Mouse (Mus musculus): ENCODE data around the gene Neurl4. TPM values are rescaled to one million over a fixed set of nuclear protein-coding genes. Genes with fewer than 3 reads are reported as not detected.

The Neurl4 gene
- polyA plus RNA-seq, 1 experiment = 119 TPM

DNA sequence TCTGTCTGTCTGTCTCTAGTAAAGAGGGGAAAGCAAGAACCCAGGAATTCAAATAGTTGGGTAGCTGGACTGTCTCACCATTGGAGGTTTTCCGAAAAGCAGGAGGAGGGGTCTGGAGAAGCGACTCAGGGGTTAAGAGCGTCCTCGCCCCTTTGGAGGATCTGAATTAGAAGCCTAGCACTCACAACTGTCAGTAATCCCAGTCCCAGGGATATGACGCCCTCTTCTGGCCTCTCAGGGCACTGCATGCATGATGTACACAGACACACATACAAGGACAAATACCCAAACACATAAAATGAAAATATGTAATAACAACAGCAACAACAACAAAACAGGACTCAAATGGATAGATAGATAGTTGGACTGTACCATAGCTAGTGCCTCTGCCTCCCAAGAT, 59.7 kb downstream of the Neurl4 start:
- Histone ChIP-seq H3K4me3 (replicated peaks; ENCODE audit: insufficient read depth, low read depth, low read length) (no peak overlapping the region), H3K27ac (ENCODE audit: insufficient read depth, low read length) (no peak overlapping the region), H3K4me1 (ENCODE audit: control insufficient read depth, insufficient read depth, low read length) (no peaks in the 10 kb centered on the region), H3K27me3 (ENCODE audit: control insufficient read depth, insufficient read depth, low read length) (peaks cover 3% of the 10 kb centered on the region; the same call in 1 of the 2 replicates)
- DNase-seq = no peak
- WGBS = 20% methylated on average over 5 of the region's 5 CpGs
- TF ChIP-seq CTCF (IDR thresholded peaks at IDR 0.05; ENCODE audit: borderline replicate concordance, insufficient read depth, low read depth, low read length) (0 out of 2 replicates have a peak, but pooled peaks have one; percentile 2), POLR2A (IDR thresholded peaks at IDR 0.05; ENCODE audit: borderline replicate concordance, insufficient read depth, low read length) (no peak)

DNA sequence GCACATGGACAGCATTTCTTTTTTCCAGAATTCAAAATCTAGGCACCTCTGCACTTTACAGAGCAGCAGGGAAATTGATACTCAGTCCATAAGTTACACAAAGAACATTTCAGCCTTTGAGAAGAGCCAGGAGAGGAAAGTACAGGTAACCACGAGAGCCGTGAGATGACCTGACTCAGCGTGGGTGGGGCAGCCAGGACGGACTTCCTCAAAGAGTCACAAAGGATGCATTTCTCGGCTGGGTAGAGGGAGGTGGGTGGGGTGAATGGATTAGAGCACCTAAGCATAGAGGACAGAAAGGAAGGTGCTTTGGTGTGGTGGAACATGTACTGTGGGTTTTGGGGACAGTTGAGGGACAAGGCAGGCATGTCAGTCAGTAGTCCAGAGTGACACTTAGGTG, 61.0 kb downstream of the Neurl4 start:
- Histone ChIP-seq H3K4me3 (replicated peaks; ENCODE audit: insufficient read depth, low read depth, low read length) (no peak overlapping the region), H3K27me3 (ENCODE audit: control insufficient read depth, insufficient read depth, low read length) (peaks cover 5% of the 10 kb centered on the region; the same call in 1 of the 2 replicates), H3K4me1 (ENCODE audit: control insufficient read depth, insufficient read depth, low read length) (no peaks in the 10 kb centered on the region), H3K27ac (ENCODE audit: insufficient read depth, low read length) (no peak overlapping the region)
- DNase-seq = no peak
- WGBS = 55% methylated on average over 5 of the region's 5 CpGs
- TF ChIP-seq POLR2A (IDR thresholded peaks at IDR 0.05; ENCODE audit: borderline replicate concordance, insufficient read depth, low read length) (no peak), CTCF (IDR thresholded peaks at IDR 0.05; ENCODE audit: borderline replicate concordance, insufficient read depth, low read depth, low read length) (no peak)

Other genes with a start within 250 kb of the Neurl4 start
- not detected in 2 replicates for gene Sox15, start 245.8 kb upstream of the Neurl4 start, polyA plus RNA-seq (2012; rRNA removed)
- gene Mpdu1, start 238.4 kb upstream of the Neurl4 start, polyA plus RNA-seq (2012; rRNA removed) = 115 and 120 TPM in 2 replicates
- 3.7 and 4.5 TPM in 2 replicates for gene Cd68, start 234.9 kb upstream of the Neurl4 start, polyA plus RNA-seq (2012; rRNA removed)
- gene Eif4a1, start 228.6 kb upstream of the Neurl4 start, polyA plus RNA-seq (2012; rRNA removed) = 316 and 321 TPM in 2 replicates
- 110 and 152 TPM in 2 replicates for gene Senp3, start 219.0 kb upstream of the Neurl4 start, polyA plus RNA-seq (2012; rRNA removed)
- 4.8 and 4.9 TPM in 2 replicates for gene Tnfsf13, start 215.3 kb upstream of the Neurl4 start, polyA plus RNA-seq (2012; rRNA removed)
- 31.2 and 35.3 TPM in 2 replicates for gene Tnfsf12, start 205.2 kb upstream of the Neurl4 start, polyA plus RNA-seq (2012; rRNA removed)
- 3.3 and 4.2 TPM in 2 replicates for gene Tnfsfm13, start 205.0 kb upstream of the Neurl4 start, polyA plus RNA-seq (2012; rRNA removed)
- gene Polr2a, start 142.4 kb upstream of the Neurl4 start, polyA plus RNA-seq (2012; rRNA removed) = 35.3 and 42.3 TPM in 2 replicates
- gene Slc35g3, start 139.1 kb upstream of the Neurl4 start, polyA plus RNA-seq (2012; rRNA removed) = not detected in 2 replicates
- 69.8 and 71.1 TPM in 2 replicates for gene Zbtb4, start 135.2 kb upstream of the Neurl4 start, polyA plus RNA-seq (2012; rRNA removed)
- gene Chrnb1, start 105.1 kb upstream of the Neurl4 start, polyA plus RNA-seq (2012; rRNA removed) = 1.6 and 2.9 TPM in 2 replicates
- 47.0 and 49.4 TPM in 2 replicates for gene Fgf11, start 99.2 kb upstream of the Neurl4 start, polyA plus RNA-seq (2012; rRNA removed)
- 0.28 and 0.36 TPM in 2 replicates for gene Tmem102, start 95.4 kb upstream of the Neurl4 start, polyA plus RNA-seq (2012; rRNA removed)
- not detected in 2 replicates for gene Gm39566, start 85.8 kb upstream of the Neurl4 start, polyA plus RNA-seq (2012; rRNA removed)
- not detected in 2 replicates for gene Spem2, start 82.6 kb upstream of the Neurl4 start, polyA plus RNA-seq (2012; rRNA removed)
- 1.4 TPM in 2 replicates for gene Spem1, start 78.9 kb upstream of the Neurl4 start, polyA plus RNA-seq (2012; rRNA removed)
- gene Nlgn2, start 63.3 kb upstream of the Neurl4 start, polyA plus RNA-seq (2012; rRNA removed) = 116 and 122 TPM in 2 replicates
- 200 and 210 TPM in 2 replicates for gene Tmem256, start 62.6 kb upstream of the Neurl4 start, polyA plus RNA-seq (2012; rRNA removed)
- 34.2 and 36.9 TPM in 2 replicates for gene Plscr3, start 54.7 kb upstream of the Neurl4 start, polyA plus RNA-seq (2012; rRNA removed)
- 0.21 and 0.39 TPM in 2 replicates for gene Tnk1, start 42.3 kb upstream of the Neurl4 start, polyA plus RNA-seq (2012; rRNA removed)
- not detected in 2 replicates for gene Tmem95, start 23.1 kb upstream of the Neurl4 start, polyA plus RNA-seq (2012; rRNA removed)
- gene Kctd11, start 19.7 kb upstream of the Neurl4 start, polyA plus RNA-seq (2012; rRNA removed) = 1.9 and 2.2 TPM in 2 replicates
- 0.18 and 0.24 TPM in 2 replicates for gene Acap1, start 5.5 kb upstream of the Neurl4 start, polyA plus RNA-seq (2012; rRNA removed)
- 0.36 and 0.43 TPM in 2 replicates for gene 2810408A11Rik, start 85 bp upstream of the Neurl4 start, polyA plus RNA-seq (2012; rRNA removed)
- 78.9 and 87.5 TPM in 2 replicates for gene Gps2, start 12.8 kb downstream of the Neurl4 start, polyA plus RNA-seq (2012; rRNA removed)
- gene Eif5a, start 20.9 kb downstream of the Neurl4 start, polyA plus RNA-seq (2012; rRNA removed) = 514 and 533 TPM in 2 replicates
- 16.5 and 16.8 TPM in 2 replicates for gene Ybx2, start 34.7 kb downstream of the Neurl4 start, polyA plus RNA-seq (2012; rRNA removed)
- gene Slc2a4, start 47.1 kb downstream of the Neurl4 start, polyA plus RNA-seq (2012; rRNA removed) = 5.9 and 7.2 TPM in 2 replicates
- gene Cldn7, start 63.7 kb downstream of the Neurl4 start, polyA plus RNA-seq (2012; rRNA removed) = 0.33 TPM in 1 of 2 replicates, not detected in the other
- 93.9 and 108 TPM in 2 replicates for gene Ctdnep1, start 80.1 kb downstream of the Neurl4 start, polyA plus RNA-seq (2012; rRNA removed)
- 106 and 109 TPM in 2 replicates for gene Elp5, start 81.4 kb downstream of the Neurl4 start, polyA plus RNA-seq (2012; rRNA removed)
- gene Gabarap, start 90.1 kb downstream of the Neurl4 start, polyA plus RNA-seq (2012; rRNA removed) = 344 and 366 TPM in 2 replicates
- gene Phf23, start 94.7 kb downstream of the Neurl4 start, polyA plus RNA-seq (2012; rRNA removed) = 41.8 and 44.4 TPM in 2 replicates
- gene Dvl2, start 99.5 kb downstream of the Neurl4 start, polyA plus RNA-seq (2012; rRNA removed) = 27.2 and 28.9 TPM in 2 replicates
- 104 and 112 TPM in 2 replicates for gene Acadvl, start 114.3 kb downstream of the Neurl4 start, polyA plus RNA-seq (2012; rRNA removed)
- gene Dlg4, start 115.9 kb downstream of the Neurl4 start, polyA plus RNA-seq (2012; rRNA removed) = 352 and 374 TPM in 2 replicates
- gene Asgr1, start 153.0 kb downstream of the Neurl4 start, polyA plus RNA-seq (2012; rRNA removed) = 13.8 and 17.1 TPM in 2 replicates
- gene Asgr2, start 191.6 kb downstream of the Neurl4 start, polyA plus RNA-seq (2012; rRNA removed) = 0.11 and 0.17 TPM in 2 replicates
- gene Mgl2, start 229.3 kb downstream of the Neurl4 start, polyA plus RNA-seq (2012; rRNA removed) = 2.4 and 2.5 TPM in 2 replicates

Measured in cerebellum, adult 2 months (tissue).